Mouse (Mus musculus) CH12.LX (cell line): Measurements from ENCODE around the gene Erh. TPM values are rescaled to one million over a fixed set of nuclear protein-coding genes. Genes with fewer than 3 reads are reported as not detected.

Source experiments
- DNase-seq: peaks from one replicate; pipeline ENCODE4 v3.0.0-alpha.2; 2013; ENCODE audit errors: extremely low read depth
- H3K27ac ChIP-seq: 2 replicates; pipeline ENCODE4 v1.5.1; 2012; ENCODE audit warnings: low read depth, mild to moderate bottlenecking, control low read depth, moderate library complexity; ENCODE audit not compliant: insufficient read depth
- H3K27me3 ChIP-seq: replicated peaks from 2 replicates; pipeline ENCODE3; 2012; ENCODE audit warnings: inconsistent platforms
- H3K36me3 ChIP-seq, 2 experiments: replicated peaks in 1 of 2; 2 replicates each; pipeline versions ENCODE3 to v1.6.1; 2012; ENCODE audit warnings: inconsistent platforms in 1 of 2, low read length in 1 of 2, mild to moderate bottlenecking in 1 of 2, mixed read lengths in 1 of 2, moderate library complexity in 1 of 2; ENCODE audit not compliant: control insufficient read depth in 1 of 2, insufficient read depth in 1 of 2
- H3K4me1 ChIP-seq, 2 experiments: 2 replicates each; pipeline ENCODE4 v1.6.1; 2012; ENCODE audit warnings: inconsistent platforms in 1 of 2, moderate library complexity in 1 of 2; ENCODE audit not compliant: insufficient read depth in 2 of 2, control insufficient read depth in 1 of 2
- H3K4me2 ChIP-seq: 2 replicates; pipeline ENCODE4 v1.6.1; 2012; ENCODE audit warnings: low read depth, mild to moderate bottlenecking, control low read depth; ENCODE audit not compliant: poor library complexity, insufficient read depth, severe bottlenecking
- H3K4me3 ChIP-seq, 3 experiments: fragments of 150-350 bp in 1 of 3; sonication (generic) in 1 of 3; replicated peaks in 1 of 3; 2 replicates each; pipeline versions ENCODE3 to v1.5.1; 2011 to 2012; ENCODE audit warnings: low read depth in 2 of 3, low read length in 2 of 3, mild to moderate bottlenecking in 2 of 3, moderate library complexity in 2 of 3, control low read depth in 1 of 3, improper control_type of control experiment in 1 of 3, inconsistent platforms in 1 of 3, mixed read lengths in 1 of 3; ENCODE audit not compliant: poor library complexity in 1 of 3
- H3K79me2 ChIP-seq: replicated peaks from 2 replicates; pipeline ENCODE4 v1.6.1; 2012; ENCODE audit warnings: mild to moderate bottlenecking, moderate library complexity; ENCODE audit not compliant: control insufficient read depth, poor library complexity, insufficient read depth, severe bottlenecking; ENCODE audit errors: extremely low read depth
- H3K9ac ChIP-seq: 2 replicates; pipeline ENCODE4 v1.6.1; 2012; ENCODE audit warnings: low read depth, mild to moderate bottlenecking, control low read depth, moderate library complexity; ENCODE audit not compliant: insufficient read depth
- H3K9me3 ChIP-seq: replicated peaks from 2 replicates; pipeline ENCODE3; 2012; ENCODE audit warnings: low read length, inconsistent platforms, mixed read lengths
- BHLHE40 ChIP-seq: IDR thresholded peaks from 2 replicates; pipeline ENCODE4 v1.6.1; 2011; ENCODE audit warnings: mild to moderate bottlenecking, low read depth, low read length, improper control_type of control experiment
- CHD1 ChIP-seq: IDR thresholded peaks from 2 replicates; pipeline ENCODE4 v1.6.1; 2012; ENCODE audit warnings: low read depth, low read length, improper control_type of control experiment, inconsistent platforms
- CTCF ChIP-seq, 2 experiments: IDR thresholded peaks in 1 of 2; conservative IDR thresholded peaks in 1 of 2; 2 replicates each; pipeline ENCODE4 v1.5.1; 2011 to 2012; ENCODE audit warnings: low read depth in 2 of 2, low read length in 2 of 2, improper control_type of control experiment in 1 of 2, inconsistent platforms in 1 of 2, mild to moderate bottlenecking in 1 of 2, moderate library complexity in 1 of 2
- EP300 ChIP-seq: IDR thresholded peaks from 2 replicates; pipeline ENCODE4 v1.6.1; 2011; ENCODE audit warnings: low read length, improper control_type of control experiment
- GABPA ChIP-seq: IDR thresholded peaks from 2 replicates; pipeline ENCODE4 v1.6.1; 2012; ENCODE audit warnings: low read depth, low read length, improper control_type of control experiment, inconsistent platforms; ENCODE audit not compliant: insufficient replicate concordance
- HCFC1 ChIP-seq: IDR thresholded peaks from 2 replicates; pipeline ENCODE4 v1.6.1; 2012; ENCODE audit warnings: low read depth, mild to moderate bottlenecking, inconsistent platforms, low read length, improper control_type of control experiment
- MAX ChIP-seq: IDR thresholded peaks from 2 replicates; pipeline ENCODE4 v1.6.1; 2011; ENCODE audit warnings: low read length, improper control_type of control experiment
- MXI1 ChIP-seq: IDR thresholded peaks from 2 replicates; pipeline ENCODE4 v1.6.1; 2011; ENCODE audit warnings: mild to moderate bottlenecking, low read depth, low read length, improper control_type of control experiment
- MYC ChIP-seq: IDR thresholded peaks from 2 replicates; pipeline ENCODE4 v1.6.1; 2011; ENCODE audit warnings: low read depth, mild to moderate bottlenecking, improper control_type of control experiment, low read length
- NELFE ChIP-seq: IDR thresholded peaks from 2 replicates; pipeline ENCODE4 v1.6.1; 2011; ENCODE audit warnings: low read depth, low read length, improper control_type of control experiment
- RAD21 ChIP-seq: IDR thresholded peaks from 2 replicates; pipeline ENCODE4 v1.6.1; 2011; ENCODE audit warnings: low read depth, mild to moderate bottlenecking, low read length, improper control_type of control experiment, moderate library complexity
- SIN3A ChIP-seq: IDR thresholded peaks from 2 replicates; pipeline ENCODE4 v1.6.1; 2012; ENCODE audit warnings: low read length, improper control_type of control experiment, inconsistent platforms
- SMC3 ChIP-seq: IDR thresholded peaks from 2 replicates; pipeline ENCODE4 v1.6.1; 2011; ENCODE audit warnings: low read depth, low read length, improper control_type of control experiment
- TBP ChIP-seq: conservative IDR thresholded peaks from 2 replicates; pipeline ENCODE4 v1.6.1; 2011; ENCODE audit warnings: low read depth, low read length, improper control_type of control experiment
- UBTF ChIP-seq: IDR thresholded peaks from 2 replicates; pipeline ENCODE4 v1.6.1; 2012; ENCODE audit warnings: low read depth, mild to moderate bottlenecking, inconsistent platforms, low read length, improper control_type of control experiment, moderate library complexity
- ZC3H11A ChIP-seq: IDR thresholded peaks from 2 replicates; pipeline ENCODE4 v1.6.1; 2012; ENCODE audit warnings: low read depth, mild to moderate bottlenecking, inconsistent platforms, low read length, improper control_type of control experiment
- ZMIZ1 ChIP-seq: IDR thresholded peaks from 2 replicates; pipeline ENCODE4 v1.6.1; 2012; ENCODE audit warnings: low read depth, mild to moderate bottlenecking, inconsistent platforms, low read length, improper control_type of control experiment
- dilution Hi-C: fragments of 300-500 bp; cut with MboI; formaldehyde crosslinking; loops from 2 replicates; pipeline ENCODE4 v1.14.3; 2020; ENCODE audit warnings: low sequenced_read_pairs; ENCODE audit not compliant: extremely low pct_unique_long_range_greater_than_20kb, extremely low pct_ligation_motif_present
- in situ Hi-C: fragments of 300-500 bp; cut with MboI; formaldehyde crosslinking; loops from 3 replicates; pipeline ENCODE4 v1.14.3; 2019; ENCODE audit warnings: low sequenced_read_pairs, low pct_ligation_motif_present, low pct_unique_long_range_greater_than_20kb, mixed read lengths
- polyA plus RNA-seq: library from polyadenylated mRNA; unstranded; fragments of >175 nt; gene quantifications from 2 replicates; pipeline ENCODE4 v1.2.1, GENCODE M21; 2012; ENCODE audit warnings: low read depth; ENCODE audit not compliant: insufficient read length
- total RNA-seq, 2 experiments: library from RNA; depleted of rRNA; stranded (reverse); fragments of 300-350 nt in 1 of 2; fragments of >200 nt in 1 of 2; gene quantifications; 2 replicates each; pipeline ENCODE4 v1.2.3; 2012 to 2014

Erh gene
- total and polyA plus RNA-seq, 3 experiments, result 227 to 315 (median 229) TPM

GRCm38 (mm10) chr12:80644506-80644868 is 346 bp upstream of the Erh start:
- DNase-seq, result no peak
- H3K4me1 ChIP-seq, result peaks cover 6 to 59% of the 10 kb centered on the region in 2 experiments; a peak in 3 of 4 replicates
- H3K9ac ChIP-seq, result peak overlapping the region; percentile 40
- TF ChIP-seq CHD1 (0 out of 2 replicates have a peak, but pooled peaks have one; percentile 6), EP300 (no peak), ZMIZ1 (no peak), GABPA (no peak)
- TF ChIP-seq, all 38 proteins: peak for 1
- Histone ChIP-seq H3K9me3 (no peaks in the 10 kb centered on the region), H3K36me3 (peaks cover 22 to 49% of the 10 kb centered on the region in 2 experiments), H3K4me3 (peak overlapping the region; percentile 83 to 91 (median 89)), H3K4me2 (peak overlapping the region; percentile 77), H3K27ac (no peak overlapping the region), H3K27me3 (no peaks in the 10 kb centered on the region), H3K79me2 (peaks cover 68% of the 10 kb centered on the region)
- in situ Hi-C loops (no loop called here), dilution Hi-C loops (no loop called here)

DNA sequence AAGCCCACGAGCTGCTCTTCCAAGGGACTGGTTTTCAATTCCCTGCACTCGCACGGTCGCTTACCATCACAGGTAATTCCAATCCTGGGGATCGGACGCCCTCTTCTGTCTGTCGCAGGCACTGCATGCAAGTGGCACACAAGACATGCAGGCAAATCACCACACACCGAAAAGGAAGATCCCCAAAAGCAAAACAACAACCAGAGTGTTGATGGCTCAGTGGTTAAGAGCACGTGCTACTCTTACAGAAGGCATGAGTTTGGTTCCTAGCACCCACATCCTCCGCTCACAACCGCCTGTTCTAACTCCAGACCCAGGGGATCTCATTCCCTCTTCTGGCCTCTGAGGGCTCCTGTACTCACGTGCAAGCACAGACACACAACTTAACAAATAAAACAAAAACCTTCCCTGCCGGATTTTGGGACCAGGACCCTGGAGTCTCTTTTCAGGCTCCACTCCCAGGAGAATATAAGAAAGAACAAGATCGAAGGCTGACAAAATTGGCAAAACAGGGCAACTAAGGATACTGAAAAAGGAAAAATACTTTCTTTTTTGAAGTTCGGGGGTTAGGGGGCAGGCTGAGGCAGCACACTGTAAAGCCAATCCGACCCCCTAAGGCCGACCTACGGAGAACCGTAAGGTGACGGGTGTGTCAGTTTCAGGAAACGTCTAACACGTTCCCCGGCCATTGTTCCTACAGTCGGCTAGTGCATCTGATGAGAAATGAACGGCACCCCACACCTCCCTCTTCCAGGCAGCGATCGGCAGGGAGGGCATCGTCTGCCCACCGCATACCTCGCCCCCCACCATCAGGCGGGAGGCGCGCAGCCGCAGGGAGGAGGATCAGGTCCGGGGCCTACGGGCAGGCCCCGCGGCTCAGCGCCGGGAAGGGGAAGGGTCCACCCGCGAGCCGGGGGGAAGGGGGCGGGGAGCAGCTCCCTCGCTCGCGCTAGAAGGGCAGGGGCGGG is 1.1 kb downstream of the Erh start:
- DNase-seq, result peak; percentile 87
- TF ChIP-seq RAD21, result peak; percentile 32
- peak; percentile 81 for TF ChIP-seq MXI1
- no peak for TF ChIP-seq HCFC1
- TF ChIP-seq SMC3, result peak; percentile 23
- TF ChIP-seq UBTF, result 0 out of 2 replicates have a peak, but pooled peaks have one; percentile 58
- peak; percentile 62 to 65 for TF ChIP-seq CTCF (conservative IDR thresholded peaks at IDR 0.05 in 1 of 2, IDR thresholded peaks at IDR 0.05 in 1 of 2; ENCODE audit: low read depth in 2 of 2, low read length in 2 of 2)
- peak; percentile 89 for TF ChIP-seq MYC
- TF ChIP-seq NELFE, result no peak
- no peak for TF ChIP-seq CHD1
- TF ChIP-seq TBP, result 0 out of 2 replicates have a peak, but pooled peaks have one; percentile 9
- peak; percentile 86 for TF ChIP-seq BHLHE40
- TF ChIP-seq ZC3H11A, result no peak
- peak; percentile 74 for TF ChIP-seq SIN3A
- peak; percentile 92 for TF ChIP-seq MAX
- H3K9ac ChIP-seq, result peak overlapping the region; percentile 86
- dilution Hi-C loops (no loop called here), in situ Hi-C loops (no loop called here)
- H3K36me3 ChIP-seq, result peaks cover 28 to 49% of the 10 kb centered on the region in 2 experiments
- H3K27ac ChIP-seq, result peak overlapping the region; percentile 65
- peak overlapping the region; percentile 80 for H3K4me2 ChIP-seq
- peaks cover 6 to 54% of the 10 kb centered on the region in 2 experiments; a peak in 3 of 4 replicates for H3K4me1 ChIP-seq
- peaks cover 74% of the 10 kb centered on the region for H3K79me2 ChIP-seq
- no peaks in the 10 kb centered on the region for H3K27me3 ChIP-seq
- H3K9me3 ChIP-seq, result no peaks in the 10 kb centered on the region
- H3K4me3 ChIP-seq, result peak overlapping the region; percentile 83 to 96 (median 89)
